12 mouse cellular contexts compared by ENCODE assay signal in genomic region chr15:103010847-103011555, GRCm38 (mm10). TPM values are rescaled to one million over a fixed set of nuclear protein-coding genes. Genes with fewer than 3 reads are reported as not detected.
DNase-seq lines count a peak whose midpoint lies in the region; ATAC-seq lines count a peak whose summit lies in the region.
"Had no signal": no experiment of that assay in that cellular context is flagged by ENCODE, and none has a peak within 500 bp of the region (broad histone marks: within the 10 kb centered on the region; RNA-seq: fewer than 3 reads in every experiment).

No protein-coding gene starts in this region.

- H3K4me1 ChIP-seq in embryonic facial prominence, embryonic 14.5 days (ENCODE audit: control insufficient read depth, insufficient read depth, low read length) = no peaks in the 10 kb centered on the region
- peaks cover 4% of the 10 kb centered on the region for H3K4me1 ChIP-seq in embryonic facial prominence, embryonic 10.5 days
- H3K4me1 ChIP-seq in midbrain, embryonic 12.5 days = 0 out of 2 replicates have a peak, but pooled peaks cover 2% of the 10 kb centered on the region
- peaks cover 5% of the 10 kb centered on the region; the same call in 1 of the 2 replicates for H3K4me1 ChIP-seq in midbrain, embryonic 16.5 days (ENCODE audit: control insufficient read depth, insufficient read depth, low read length)
- peaks cover 70% of the 10 kb centered on the region for H3K4me1 ChIP-seq in limb, embryonic 12.5 days (replicated peaks)
- H3K4me1 ChIP-seq: liver, embryonic 13.5 days had no signal

- no peak overlapping the region for H3K27ac ChIP-seq in embryonic facial prominence, embryonic 14.5 days (replicated peaks; ENCODE audit: low read depth, low read length)
- no peak overlapping the region for H3K27ac ChIP-seq in embryonic facial prominence, embryonic 10.5 days (replicated peaks)
- no peak overlapping the region for H3K27ac ChIP-seq in midbrain, embryonic 12.5 days (replicated peaks)
- H3K27ac ChIP-seq in midbrain, embryonic 16.5 days (ENCODE audit: low read length) = no peak overlapping the region
- no peak overlapping the region for H3K27ac ChIP-seq in limb, embryonic 12.5 days
- H3K27ac ChIP-seq: heart, embryonic 15.5 days; layer of hippocampus, adult 2 months; liver, embryonic 13.5 days had no signal

- no peak overlapping the region for H3K9ac ChIP-seq in embryonic facial prominence, embryonic 14.5 days (ENCODE audit: low read depth, low read length)
- no peak overlapping the region for H3K9ac ChIP-seq in midbrain, embryonic 12.5 days (replicated peaks)
- no peak overlapping the region for H3K9ac ChIP-seq in midbrain, embryonic 16.5 days (ENCODE audit: low read depth, low read length)
- peak overlapping the region; percentile 47; the same call in 1 of the 2 replicates for H3K9ac ChIP-seq in limb, embryonic 12.5 days (replicated peaks)
- H3K9ac ChIP-seq: heart, embryonic 15.5 days; liver, embryonic 13.5 days had no signal

- 5% methylated on average over 28 of the region's 28 CpGs for WGBS in embryonic facial prominence, embryonic 14.5 days
- WGBS in embryonic facial prominence, embryonic 10.5 days = under 1% methylated on average over 28 of the region's 28 CpGs
- under 1% methylated on average over 28 of the region's 28 CpGs for WGBS in midbrain, embryonic 12.5 days
- under 1% methylated on average over 28 of the region's 28 CpGs for WGBS in midbrain, embryonic 16.5 days
- 4% methylated on average over 28 of the region's 28 CpGs for WGBS in limb, embryonic 12.5 days

- peak overlapping the region; percentile 5; the same call in 1 of the 2 replicates for H3K4me3 ChIP-seq in embryonic facial prominence, embryonic 14.5 days (ENCODE audit: low read depth, low read length)
- no peak overlapping the region for H3K4me3 ChIP-seq in embryonic facial prominence, embryonic 10.5 days
- 0 out of 2 replicates have a peak overlapping the region, but pooled peaks have one; percentile 6 for H3K4me3 ChIP-seq in midbrain, embryonic 12.5 days
- no peak overlapping the region for H3K4me3 ChIP-seq in midbrain, embryonic 16.5 days (ENCODE audit: low read depth, low read length)
- peak overlapping the region; percentile 29 for H3K4me3 ChIP-seq in limb, embryonic 12.5 days (replicated peaks)
- H3K4me3 ChIP-seq: layer of hippocampus, adult 2 months; liver, embryonic 13.5 days had no signal

- H3K4me2 ChIP-seq in embryonic facial prominence, embryonic 14.5 days (ENCODE audit: low read depth, low read length) = no peak overlapping the region
- H3K4me2 ChIP-seq in midbrain, embryonic 12.5 days (replicated peaks) = no peak overlapping the region
- no peak overlapping the region for H3K4me2 ChIP-seq in midbrain, embryonic 16.5 days (ENCODE audit: low read length)
- H3K4me2 ChIP-seq in limb, embryonic 12.5 days = peak overlapping the region; percentile 46
- H3K4me2 ChIP-seq: liver, embryonic 13.5 days had no signal

- no peaks in the 10 kb centered on the region for H3K9me3 ChIP-seq in embryonic facial prominence, embryonic 14.5 days (ENCODE audit: control insufficient read depth, low read length)
- no peaks in the 10 kb centered on the region for H3K9me3 ChIP-seq in embryonic facial prominence, embryonic 10.5 days
- no peaks in the 10 kb centered on the region for H3K9me3 ChIP-seq in midbrain, embryonic 12.5 days
- H3K9me3 ChIP-seq in midbrain, embryonic 16.5 days (replicated peaks; ENCODE audit: control insufficient read depth, low read length, poor library complexity, severe bottlenecking) = no peaks in the 10 kb centered on the region
- no peaks in the 10 kb centered on the region for H3K9me3 ChIP-seq in limb, embryonic 12.5 days
- H3K9me3 ChIP-seq: heart, embryonic 15.5 days; liver, embryonic 13.5 days had no signal

- no peak for ATAC-seq in embryonic facial prominence, embryonic 14.5 days (ENCODE audit: low read depth)
- ATAC-seq in midbrain, embryonic 12.5 days (ENCODE audit: low FRiP score, low read depth) = no peak
- ATAC-seq in midbrain, embryonic 16.5 days = no peak
- ATAC-seq in limb, embryonic 12.5 days (ENCODE audit: insufficient number of reproducible peaks, insufficient read depth, low FRiP score, low TSS enrichment, low read depth) = no peak

- DNase-seq in embryonic facial prominence, embryonic 14.5 days (ENCODE audit: low spot score) = no peak
- no peak for DNase-seq in embryonic facial prominence, embryonic 10.5 days (ENCODE audit: low spot score)
- peak; percentile 32 for DNase-seq in yolk sac, embryonic 10.5 days (ENCODE audit: low spot score)
- DNase-seq in adipocyte (ENCODE audit: low spot score) = no peak
- no peak for DNase-seq in lung, postnatal 14 days
- DNase-seq: cerebellum, adult 2 months; liver, embryonic 13.5 days had no signal

- H3K27me3 ChIP-seq in embryonic facial prominence, embryonic 14.5 days (replicated peaks; ENCODE audit: control insufficient read depth, insufficient read depth, low read length) = peaks cover 100% of the 10 kb centered on the region
- H3K27me3 ChIP-seq in embryonic facial prominence, embryonic 10.5 days (replicated peaks; ENCODE audit: low read depth, poor library complexity, severe bottlenecking) = peaks cover 100% of the 10 kb centered on the region
- peaks cover 99% of the 10 kb centered on the region for H3K27me3 ChIP-seq in midbrain, embryonic 12.5 days
- peaks cover 93% of the 10 kb centered on the region for H3K27me3 ChIP-seq in midbrain, embryonic 16.5 days (ENCODE audit: control insufficient read depth, insufficient read depth, low read depth, low read length)
- H3K27me3 ChIP-seq in limb, embryonic 12.5 days = peaks cover 95% of the 10 kb centered on the region

- H3K36me3 ChIP-seq in embryonic facial prominence, embryonic 14.5 days (ENCODE audit: control insufficient read depth, insufficient read depth, low read length) = no peaks in the 10 kb centered on the region
- H3K36me3 ChIP-seq in embryonic facial prominence, embryonic 10.5 days (replicated peaks) = no peaks in the 10 kb centered on the region
- H3K36me3 ChIP-seq in midbrain, embryonic 12.5 days = no peaks in the 10 kb centered on the region
- no peaks in the 10 kb centered on the region for H3K36me3 ChIP-seq in midbrain, embryonic 16.5 days (ENCODE audit: control insufficient read depth, insufficient read depth, low read length)
- no peaks in the 10 kb centered on the region for H3K36me3 ChIP-seq in limb, embryonic 12.5 days
- H3K36me3 ChIP-seq: heart, embryonic 15.5 days; liver, embryonic 13.5 days had no signal

RNA-seq across cellular contexts. Expression of gene Hoxc4, which starts 7.7 kb away (rescaled TPM):
- polyA plus RNA-seq in embryonic facial prominence, embryonic 14.5 days (2014; fragmentation: Nextera tagmentation; extraction: Ambion mirVana) = 2.5 and 4.0 TPM in 2 replicates
- polyA plus RNA-seq in embryonic facial prominence, embryonic 10.5 days (2016; fragmentation: Nextera tagmentation; extraction: Ambion mirVana) = 0.11 and 0.16 TPM in 2 replicates
- 0.09 TPM in 1 of 2 replicates, not detected in the other for polyA plus RNA-seq in midbrain, embryonic 12.5 days (2016; fragmentation: Nextera tagmentation; extraction: Ambion mirVana)
- not detected in 2 replicates for polyA plus RNA-seq in midbrain, embryonic 16.5 days (2015; fragmentation: Nextera tagmentation; extraction: Ambion mirVana)
- polyA plus RNA-seq in limb, embryonic 12.5 days (2016; fragmentation: Nextera tagmentation; extraction: Ambion mirVana) = 3.8 and 6.7 TPM in 2 replicates

RNA-seq across cellular contexts. Expression of gene Hoxc6, which starts 12.9 kb away (rescaled TPM):
- polyA plus RNA-seq in embryonic facial prominence, embryonic 14.5 days (2014; fragmentation: Nextera tagmentation; extraction: Ambion mirVana) = 0.25 and 0.93 TPM in 2 replicates
- polyA plus RNA-seq in embryonic facial prominence, embryonic 10.5 days (2016; fragmentation: Nextera tagmentation; extraction: Ambion mirVana) = not detected in 2 replicates
- not detected in 2 replicates for polyA plus RNA-seq in midbrain, embryonic 12.5 days (2016; fragmentation: Nextera tagmentation; extraction: Ambion mirVana)
- not detected in 2 replicates for polyA plus RNA-seq in midbrain, embryonic 16.5 days (2015; fragmentation: Nextera tagmentation; extraction: Ambion mirVana)
- 3.9 and 4.4 TPM in 2 replicates for polyA plus RNA-seq in limb, embryonic 12.5 days (2016; fragmentation: Nextera tagmentation; extraction: Ambion mirVana)

RNA-seq across cellular contexts. Expression of gene Hoxc8, which starts 20.6 kb away (rescaled TPM):
- polyA plus RNA-seq in embryonic facial prominence, embryonic 14.5 days (2014; fragmentation: Nextera tagmentation; extraction: Ambion mirVana) = 0.14 TPM in 1 of 2 replicates, not detected in the other
- not detected in 2 replicates for polyA plus RNA-seq in embryonic facial prominence, embryonic 10.5 days (2016; fragmentation: Nextera tagmentation; extraction: Ambion mirVana)
- not detected in 2 replicates for polyA plus RNA-seq in midbrain, embryonic 12.5 days (2016; fragmentation: Nextera tagmentation; extraction: Ambion mirVana)
- polyA plus RNA-seq in midbrain, embryonic 16.5 days (2015; fragmentation: Nextera tagmentation; extraction: Ambion mirVana) = not detected in 2 replicates
- polyA plus RNA-seq in limb, embryonic 12.5 days (2016; fragmentation: Nextera tagmentation; extraction: Ambion mirVana) = 3.9 and 4.0 TPM in 2 replicates
- polyA plus RNA-seq: cerebellum, adult 2 months; heart, embryonic 15.5 days had no signal

RNA-seq across cellular contexts. Expression of gene Hoxc9, which starts 34.8 kb away (rescaled TPM):
- not detected in 2 replicates for polyA plus RNA-seq in embryonic facial prominence, embryonic 14.5 days (2014; fragmentation: Nextera tagmentation; extraction: Ambion mirVana)
- not detected in 2 replicates for polyA plus RNA-seq in embryonic facial prominence, embryonic 10.5 days (2016; fragmentation: Nextera tagmentation; extraction: Ambion mirVana)
- not detected in 2 replicates for polyA plus RNA-seq in midbrain, embryonic 12.5 days (2016; fragmentation: Nextera tagmentation; extraction: Ambion mirVana)
- not detected in 2 replicates for polyA plus RNA-seq in midbrain, embryonic 16.5 days (2015; fragmentation: Nextera tagmentation; extraction: Ambion mirVana)
- 3.6 TPM in 2 replicates for polyA plus RNA-seq in limb, embryonic 12.5 days (2016; fragmentation: Nextera tagmentation; extraction: Ambion mirVana)
- polyA plus RNA-seq: cerebellum, adult 2 months; heart, embryonic 15.5 days; liver, embryonic 13.5 days had no signal

RNA-seq across cellular contexts. Expression of gene Hoxc5, which starts 43.8 kb away (rescaled TPM):
- polyA plus RNA-seq in embryonic facial prominence, embryonic 14.5 days (2014; fragmentation: Nextera tagmentation; extraction: Ambion mirVana) = 0.96 and 2.8 TPM in 2 replicates
- polyA plus RNA-seq in embryonic facial prominence, embryonic 10.5 days (2016; fragmentation: Nextera tagmentation; extraction: Ambion mirVana) = 0.07 and 0.18 TPM in 2 replicates
- 0.26 TPM in 1 of 2 replicates, not detected in the other for polyA plus RNA-seq in midbrain, embryonic 12.5 days (2016; fragmentation: Nextera tagmentation; extraction: Ambion mirVana)
- polyA plus RNA-seq in midbrain, embryonic 16.5 days (2015; fragmentation: Nextera tagmentation; extraction: Ambion mirVana) = 0.22 TPM in 1 of 2 replicates, not detected in the other
- polyA plus RNA-seq in limb, embryonic 12.5 days (2016; fragmentation: Nextera tagmentation; extraction: Ambion mirVana) = 6.3 and 12.2 TPM in 2 replicates

Comparison
In these comparisons a context has a peak if more than half of its experiments do, and no peak if none do; other contexts are left out.
1. H3K4me3 ChIP-seq: peak in embryonic facial prominence, embryonic 14.5 days (single experiment), midbrain, embryonic 12.5 days (single experiment) and limb, embryonic 12.5 days (single experiment); none in embryonic facial prominence, embryonic 10.5 days (single experiment) and midbrain, embryonic 16.5 days (single experiment).